Mouse (Mus musculus): ENCODE results near the gene Tbc1d8.

DNA sequence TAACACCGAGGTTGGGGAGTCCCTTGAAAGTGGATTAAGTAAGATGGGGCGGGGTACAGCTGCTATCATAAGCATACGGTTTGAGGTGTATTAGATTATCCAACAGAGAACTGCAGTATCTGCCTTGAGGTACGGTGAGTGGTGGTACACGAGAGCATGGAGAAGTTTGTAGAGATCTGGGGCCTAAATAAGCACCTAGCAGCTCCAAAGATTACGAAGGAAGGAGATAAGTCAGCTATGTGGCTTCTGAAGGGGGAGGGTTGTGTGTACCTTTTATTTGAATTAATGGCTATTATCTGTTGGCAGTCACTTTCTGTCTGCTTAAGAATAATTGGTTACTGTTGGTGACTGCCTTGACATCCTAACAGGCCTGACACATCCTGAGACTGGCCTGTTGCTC is 108.1 kb downstream of the Tbc1d8 start:
- no peak for TF ChIP-seq MYOG (IDR thresholded peaks at IDR 0.05; ENCODE audit: control insufficient read depth in 1 of 3, insufficient read depth in 1 of 3, insufficient read length in 2 of 3, low read depth in 2 of 3)
- TF ChIP-seq TCF12 (IDR thresholded peaks at IDR 0.05; ENCODE audit: insufficient read depth, poor library complexity, severe bottlenecking): no peak
- no peak for TF ChIP-seq POLR2A (IDR thresholded peaks at IDR 0.05; ENCODE audit: insufficient read length, low read depth)
- no peak for TF ChIP-seq SRF (IDR thresholded peaks at IDR 0.05; ENCODE audit: control insufficient read depth, insufficient read length, low read depth)
- no peak for TF ChIP-seq USF1 (IDR thresholded peaks at IDR 0.05; ENCODE audit: low read depth)
- no peak for TF ChIP-seq POLR2AphosphoS2 (IDR thresholded peaks at IDR 0.05; ENCODE audit: insufficient read length, low read depth)
- no peak for TF ChIP-seq E2F4 (IDR thresholded peaks at IDR 0.05; ENCODE audit: insufficient read depth)

All from myocyte (in vitro differentiated cells).